Mouse (Mus musculus) cerebellum, postnatal 25 days (tissue): ENCODE measurements at regions not wholly inside any gene's neighbourhood (a gene's known extent, or its start where the extent isn't known, plus 50 kb on each side); places are given as distances from the start of the nearest gene placed in this dataset.
A peak's percentile ranks its signal among the peaks of the same experiment; 100 is the strongest.

Source experiments
- DNase-seq, 2 experiments: peaks; one replicate each; pipeline ENCODE4 v3.0.0; 2021; ENCODE audit warnings: mixed read lengths in 2 of 2

DNA sequence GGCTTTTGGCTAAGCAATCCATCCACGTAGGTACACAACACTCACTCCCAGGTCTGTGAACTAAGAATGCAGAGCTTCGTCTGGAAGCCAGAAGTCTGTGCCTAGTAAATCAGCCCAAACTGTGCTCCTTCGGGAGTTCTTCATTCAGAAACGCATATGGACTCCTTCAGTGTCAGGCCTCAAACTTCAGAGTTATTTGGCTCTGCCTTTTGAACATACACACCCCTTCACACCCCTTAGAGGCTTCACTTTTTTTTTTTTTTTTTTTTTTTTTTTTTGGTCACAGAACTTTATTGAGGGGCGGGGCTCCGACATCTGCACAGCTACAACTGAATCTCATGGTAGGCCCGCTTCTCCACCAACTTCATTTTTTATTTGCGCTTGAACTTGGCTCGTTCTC lies 120.1 kb upstream of the Gm37988 start:
- DNase-seq: no peak

GRCm38 (mm10) chr1:4689096-4689495 lies 118.6 kb upstream of the Gm37988 start:
- peak in 1 of 2 experiments; percentile 4 for DNase-seq

GRCm38 (mm10) chr1:4703316-4703715 lies 104.4 kb upstream of the Gm37988 start:
- DNase-seq: no peak

DNA sequence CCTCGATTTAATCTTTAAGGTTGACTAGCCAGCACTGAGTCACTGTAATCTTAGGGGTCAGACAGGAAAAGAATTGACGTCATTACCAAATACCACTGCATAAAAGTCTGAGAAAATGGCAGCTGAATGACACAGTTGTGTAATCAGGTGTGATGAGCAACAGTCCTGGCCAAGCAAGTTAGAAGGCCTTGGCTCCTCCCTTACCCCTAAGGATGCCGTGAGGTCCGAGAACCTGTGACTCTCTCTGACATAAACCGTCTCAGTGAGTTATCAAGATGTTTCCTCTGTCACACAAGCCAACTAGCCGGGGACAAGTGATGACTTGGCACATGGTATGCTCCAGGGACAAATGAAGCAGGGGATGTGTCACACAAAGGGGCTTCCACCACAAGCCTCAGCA lies 101.5 kb upstream of the Gm37988 start:
- DNase-seq: no peak

DNA sequence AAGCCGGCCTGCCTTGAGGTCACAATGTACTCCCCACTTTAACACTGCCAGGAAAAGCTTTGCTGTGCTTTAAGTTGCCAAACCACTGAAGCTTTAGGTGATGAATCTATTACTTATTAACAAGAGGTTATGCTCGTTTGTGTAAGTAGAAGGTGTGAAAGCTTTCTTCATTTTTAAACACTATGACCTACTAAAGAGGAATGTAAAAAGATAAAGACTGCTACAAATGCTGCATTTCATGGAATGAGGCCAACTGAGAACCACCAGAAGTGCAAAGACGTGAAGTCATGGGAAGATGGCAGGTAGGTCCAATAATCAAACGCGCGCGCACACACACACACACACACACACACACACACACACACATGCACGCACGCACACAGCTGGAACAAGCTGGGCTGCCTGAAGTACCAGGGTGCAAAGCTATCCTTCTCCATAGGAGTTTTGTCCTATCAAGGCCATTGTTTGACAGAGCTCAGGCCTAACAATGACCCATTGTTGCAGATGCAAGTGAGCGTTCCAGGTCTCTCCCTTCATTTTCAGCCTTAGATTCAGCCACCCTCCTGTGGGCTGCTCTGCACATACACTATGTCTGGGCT lies 85.3 kb upstream of the Gm37988 start:
- no peak for DNase-seq
